Mouse (Mus musculus): ENCODE results near the gene Cald1. TPM values are rescaled to one million over a fixed set of nuclear protein-coding genes. Genes with fewer than 3 reads are reported as not detected.
A peak's percentile ranks its signal among the peaks of the same experiment; 100 is the strongest.

Gene Cald1
- 175 and 198 TPM in 2 replicates for polyA plus RNA-seq (2016; fragmentation: Nextera tagmentation; extraction: Ambion mirVana)

DNA sequence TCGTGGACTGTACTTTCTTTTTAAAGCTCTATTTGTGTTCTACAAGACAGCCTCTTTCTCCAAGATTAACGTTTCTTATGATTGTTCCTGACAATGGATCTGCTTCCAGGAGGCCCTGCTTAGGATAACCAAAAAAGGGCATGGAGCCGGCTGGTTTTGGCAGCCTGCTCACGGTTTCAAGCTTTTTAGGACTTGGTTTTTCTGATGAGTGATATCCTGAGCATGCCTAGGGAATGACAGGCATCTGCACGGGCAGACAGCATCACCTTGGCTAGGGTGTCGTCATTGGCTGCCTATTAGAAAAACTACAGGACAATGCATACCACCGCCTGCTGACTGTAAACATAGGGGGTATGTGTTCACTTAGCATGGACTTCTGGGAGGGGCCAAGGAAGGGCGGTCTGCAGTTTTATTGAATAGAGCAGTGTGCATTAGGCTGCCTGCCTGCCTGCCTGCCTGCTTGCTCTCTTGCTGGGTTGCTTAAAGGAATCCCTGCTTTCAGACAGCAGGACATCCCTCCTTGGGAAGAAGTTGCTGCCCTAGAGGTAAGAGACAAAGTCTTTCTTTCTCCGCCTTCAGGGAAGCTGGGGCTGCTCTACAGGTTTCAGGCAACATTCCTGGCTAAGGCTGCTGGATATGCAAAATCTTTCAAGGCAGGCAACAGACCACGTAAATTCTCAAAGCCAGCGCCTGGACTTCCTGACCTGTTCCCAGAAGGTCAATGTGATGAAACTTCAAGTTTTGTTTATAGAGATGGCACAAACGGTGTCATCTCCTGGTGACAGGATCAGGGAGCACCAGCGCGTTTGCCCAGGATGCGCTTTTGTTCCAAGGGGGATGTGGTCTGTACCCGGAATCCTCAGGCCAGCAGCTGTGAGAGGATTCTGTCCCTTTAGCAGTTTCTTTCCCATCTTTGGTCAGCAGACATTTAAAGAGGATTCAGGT, at the start of gene Cald1:
TSS of gene Cald1 (plus strand) at position 380 of the 945 bp plus-strand sequence.
- Histone ChIP-seq H3K9me3 (replicated peaks) (no peaks in the 10 kb centered on the region), H3K4me1 (peaks cover 10% of the 10 kb centered on the region), H3K4me3 (peak within 1 kb of the TSS; percentile 29), H3K27me3 (no peaks in the 10 kb centered on the region), H3K4me2 (replicated peaks) (peak within 1 kb of the TSS; percentile 46), H3K9ac (peak within 1 kb of the TSS; percentile 44), H3K36me3 (no peaks in the 10 kb centered on the region), H3K27ac (peak within 1 kb of the TSS; percentile 30; the same call in 1 of the 2 replicates)
- ATAC-seq (ENCODE audit: low FRiP score), result 0 out of 2 replicates have a peak, but pooled peaks have one; percentile 52
- WGBS, result 5% methylated on average over 16 of the region's 16 CpGs

DNA sequence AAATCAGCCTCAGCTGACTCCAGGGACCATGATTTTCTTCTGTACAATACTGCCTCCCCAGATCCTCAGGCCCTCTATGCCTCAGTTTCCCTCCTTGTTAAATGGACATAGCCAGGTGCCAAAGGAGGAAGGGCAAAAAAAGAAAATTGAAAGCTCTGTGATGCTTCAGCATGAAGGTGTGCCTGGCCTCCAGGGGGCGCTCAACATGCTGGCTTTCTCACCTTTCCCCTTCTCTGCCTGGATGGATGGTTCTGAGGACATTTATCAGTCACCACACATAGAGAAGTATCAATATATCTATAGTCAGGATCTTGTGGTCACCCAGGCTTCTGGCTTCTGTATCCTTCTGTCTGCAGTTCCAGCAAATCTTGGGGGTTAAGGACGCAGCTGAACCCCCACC, 49.3 kb upstream of the Cald1 start:
- Histone ChIP-seq H3K9ac (no peak overlapping the region), H3K9me3 (replicated peaks) (peaks cover 5% of the 10 kb centered on the region), H3K4me2 (replicated peaks) (no peak overlapping the region), H3K4me3 (no peak overlapping the region), H3K27ac (no peak overlapping the region), H3K4me1 (peaks cover 6% of the 10 kb centered on the region), H3K27me3 (no peaks in the 10 kb centered on the region), H3K36me3 (no peaks in the 10 kb centered on the region)
- no peak for ATAC-seq (ENCODE audit: low FRiP score)
- 42% methylated on average over 2 of the region's 2 CpGs for WGBS

DNA sequence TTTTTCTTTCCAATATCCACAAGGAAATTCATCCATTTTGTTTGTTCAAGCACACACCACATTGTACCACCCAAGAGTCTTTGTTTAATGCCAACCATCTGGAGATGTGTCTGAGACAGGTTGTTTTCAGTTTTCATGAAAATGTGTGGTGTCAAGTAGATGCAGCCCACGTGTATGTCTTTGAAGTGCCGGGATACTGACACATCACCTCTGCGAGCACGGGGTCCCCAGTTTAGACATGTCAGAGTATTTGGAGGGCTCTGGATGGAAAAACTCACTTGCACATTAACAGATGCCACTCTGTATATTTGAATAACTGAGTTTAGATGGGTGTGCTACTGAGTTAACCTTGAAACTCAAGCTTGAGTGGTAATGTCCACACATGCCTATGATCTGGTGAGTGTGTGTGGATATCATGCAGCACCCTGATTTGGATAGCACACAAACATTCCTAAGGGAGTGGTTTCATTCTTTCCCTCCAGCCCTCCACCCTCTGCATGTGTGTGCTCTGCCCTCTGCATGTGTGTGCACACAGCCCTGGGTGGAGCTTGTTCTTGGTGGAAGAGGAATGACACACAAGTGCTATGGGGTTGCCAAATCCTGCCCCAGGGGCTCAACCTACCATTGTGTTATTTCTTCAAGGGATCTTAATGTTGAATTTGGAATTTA, 45.7 kb upstream of the Cald1 start:
- WGBS, result 77% methylated on average over 4 of the region's 4 CpGs
- no peak overlapping the region for H3K4me3 ChIP-seq
- H3K36me3 ChIP-seq, result no peaks in the 10 kb centered on the region
- H3K4me2 ChIP-seq (replicated peaks), result no peak overlapping the region
- H3K9me3 ChIP-seq (replicated peaks), result peaks cover 5% of the 10 kb centered on the region
- no peak overlapping the region for H3K9ac ChIP-seq
- H3K4me1 ChIP-seq, result no peaks in the 10 kb centered on the region
- no peaks in the 10 kb centered on the region for H3K27me3 ChIP-seq
- no peak overlapping the region for H3K27ac ChIP-seq
- ATAC-seq (ENCODE audit: low FRiP score), result no peak

DNA sequence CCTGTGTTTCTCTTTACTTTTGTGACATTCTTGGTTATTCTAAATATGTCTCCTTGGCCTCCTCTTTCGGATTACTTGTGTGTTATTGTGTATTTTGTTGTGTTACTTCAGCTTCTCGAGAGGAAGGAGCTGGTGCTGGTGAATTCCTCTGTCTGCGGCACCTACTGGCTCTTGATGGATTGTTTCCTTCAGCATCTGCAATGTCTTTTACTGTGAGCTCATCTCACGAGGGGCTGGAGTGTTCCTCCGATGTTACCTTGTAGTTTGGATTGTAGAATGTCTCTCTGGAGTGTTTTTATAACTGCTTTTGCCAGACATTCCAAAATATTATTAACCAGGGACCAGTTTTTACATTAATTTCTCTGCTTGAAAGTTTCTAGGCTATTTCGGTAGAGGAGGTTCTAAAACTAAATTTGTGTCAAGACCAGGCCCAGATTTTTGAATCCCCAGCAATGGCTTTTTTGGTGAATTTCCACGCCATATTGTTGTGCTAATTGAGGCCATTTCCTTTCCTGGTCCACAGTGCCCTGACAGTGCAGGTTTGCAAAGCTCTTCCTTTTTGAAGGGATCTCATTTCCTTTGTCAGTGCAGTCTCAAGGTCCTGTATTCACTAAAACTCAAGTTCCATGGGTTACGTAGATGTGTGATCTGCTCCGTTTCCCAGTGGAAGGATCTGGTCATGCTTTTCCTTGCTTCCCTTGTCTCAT, 43.9 kb upstream of the Cald1 start:
- Histone ChIP-seq H3K9me3 (replicated peaks) (peaks cover 5% of the 10 kb centered on the region), H3K4me3 (no peak overlapping the region), H3K36me3 (no peaks in the 10 kb centered on the region), H3K4me2 (replicated peaks) (no peak overlapping the region), H3K9ac (no peak overlapping the region), H3K4me1 (peaks cover 6% of the 10 kb centered on the region; the same call in 1 of the 2 replicates), H3K27ac (no peak overlapping the region), H3K27me3 (no peaks in the 10 kb centered on the region)
- 67% methylated on average over 9 of the region's 9 CpGs for WGBS
- ATAC-seq (ENCODE audit: low FRiP score), result no peak

DNA sequence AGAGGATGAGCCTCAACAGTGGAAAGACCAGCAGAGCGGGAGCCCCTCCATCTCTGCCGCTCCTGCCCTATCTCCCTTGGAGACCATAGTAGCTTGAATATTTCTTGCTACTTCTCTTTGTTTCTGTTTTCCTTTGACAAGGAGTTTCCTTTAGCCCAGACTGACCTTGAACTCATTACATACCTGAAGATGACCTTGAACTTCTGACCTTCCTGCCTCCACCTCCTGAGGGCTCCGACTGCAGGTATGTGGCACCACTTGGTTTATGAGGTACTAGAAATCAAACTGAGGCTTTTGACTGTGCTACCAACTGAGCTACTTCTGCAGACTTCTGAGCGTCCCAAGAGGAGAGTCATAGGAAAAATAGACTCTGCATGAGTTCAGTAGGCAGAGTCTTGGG, 38.8 kb upstream of the Cald1 start:
- H3K27me3 ChIP-seq, result no peaks in the 10 kb centered on the region

DNA sequence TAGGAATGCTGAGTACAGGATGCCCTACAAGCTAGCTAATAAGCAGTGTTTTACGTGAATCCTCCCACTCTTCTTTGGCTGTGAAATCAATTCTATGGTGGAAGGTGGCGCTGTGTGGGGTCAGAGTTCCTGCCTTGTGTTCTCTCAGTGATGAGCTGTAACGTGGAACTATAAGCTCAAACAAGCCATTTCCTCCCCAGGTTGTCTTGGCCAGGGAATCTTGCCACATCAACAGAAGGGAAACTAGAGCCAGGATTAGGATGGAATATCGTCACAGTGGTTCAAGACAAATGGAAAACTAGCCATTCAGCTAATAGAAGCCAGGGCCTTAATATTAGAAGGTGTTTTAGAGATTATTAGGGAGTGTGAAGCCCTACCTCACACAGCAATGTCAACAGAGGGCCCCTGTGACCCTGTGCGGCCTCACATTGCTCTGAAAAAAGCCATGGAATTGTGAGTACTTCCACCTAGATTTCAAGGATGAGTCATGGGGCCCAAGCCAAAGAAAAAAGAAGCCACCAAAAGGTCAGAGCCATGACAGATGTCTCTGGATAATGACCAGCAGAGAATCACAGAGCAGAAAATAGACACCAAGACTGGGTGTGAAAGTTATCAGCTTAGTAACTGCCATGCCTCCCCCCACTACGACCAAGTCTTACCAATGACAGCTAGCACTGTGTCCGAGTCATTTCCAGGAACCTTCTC, 33.0 kb upstream of the Cald1 start:
- 78% methylated on average over 7 of the region's 7 CpGs for WGBS
- H3K36me3 ChIP-seq, result no peaks in the 10 kb centered on the region

More for the DNA sequence above, 38.8 kb upstream of the Cald1 start:
- Histone ChIP-seq H3K9ac (no peak overlapping the region), H3K4me3 (no peak overlapping the region), H3K9me3 (replicated peaks) (no peaks in the 10 kb centered on the region), H3K4me1 (peaks cover 6% of the 10 kb centered on the region; the same call in 1 of the 2 replicates), H3K36me3 (no peaks in the 10 kb centered on the region), H3K27ac (no peak overlapping the region), H3K4me2 (replicated peaks) (no peak overlapping the region)
- ATAC-seq (ENCODE audit: low FRiP score), result no peak
- 88% methylated on average over 4 of the region's 4 CpGs for WGBS

DNA sequence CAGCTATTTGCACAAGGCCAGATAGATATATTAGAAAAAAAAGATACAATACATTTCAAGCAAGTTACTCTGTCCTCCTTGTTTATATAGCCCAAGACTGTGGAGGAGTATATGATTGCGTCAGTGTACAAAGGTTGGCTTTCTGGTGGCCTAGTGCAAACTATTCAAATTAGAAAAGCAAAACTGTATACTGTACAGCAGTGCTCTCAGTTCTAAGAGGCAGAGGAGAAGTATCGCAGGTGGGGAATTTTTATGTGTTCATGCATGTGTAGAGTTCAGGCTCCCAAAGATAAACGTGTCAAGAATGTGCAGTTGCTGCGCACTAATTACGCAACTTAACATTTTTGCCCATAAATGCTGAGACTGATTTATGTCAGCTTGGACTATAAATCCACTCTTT, 31.0 kb upstream of the Cald1 start:
- no peak for ATAC-seq (ENCODE audit: low FRiP score)
- no peaks in the 10 kb centered on the region for H3K36me3 ChIP-seq
- no peaks in the 10 kb centered on the region for H3K9me3 ChIP-seq (replicated peaks)
- WGBS, result 94% methylated on average over 5 of the region's 5 CpGs
- no peak overlapping the region for H3K9ac ChIP-seq
- no peak overlapping the region for H3K4me2 ChIP-seq (replicated peaks)
- no peak overlapping the region for H3K27ac ChIP-seq
- H3K4me1 ChIP-seq, result no peaks in the 10 kb centered on the region
- H3K4me3 ChIP-seq, result no peak overlapping the region
- H3K27me3 ChIP-seq, result no peaks in the 10 kb centered on the region

More for the DNA sequence above, 33.0 kb upstream of the Cald1 start:
- H3K9me3 ChIP-seq (replicated peaks), result no peaks in the 10 kb centered on the region
- H3K27me3 ChIP-seq, result no peaks in the 10 kb centered on the region
- no peak overlapping the region for H3K27ac ChIP-seq
- ATAC-seq (ENCODE audit: low FRiP score), result no peak
- H3K4me3 ChIP-seq, result no peak overlapping the region
- no peak overlapping the region for H3K4me2 ChIP-seq (replicated peaks)
- no peak overlapping the region for H3K9ac ChIP-seq
- H3K4me1 ChIP-seq, result no peaks in the 10 kb centered on the region

DNA sequence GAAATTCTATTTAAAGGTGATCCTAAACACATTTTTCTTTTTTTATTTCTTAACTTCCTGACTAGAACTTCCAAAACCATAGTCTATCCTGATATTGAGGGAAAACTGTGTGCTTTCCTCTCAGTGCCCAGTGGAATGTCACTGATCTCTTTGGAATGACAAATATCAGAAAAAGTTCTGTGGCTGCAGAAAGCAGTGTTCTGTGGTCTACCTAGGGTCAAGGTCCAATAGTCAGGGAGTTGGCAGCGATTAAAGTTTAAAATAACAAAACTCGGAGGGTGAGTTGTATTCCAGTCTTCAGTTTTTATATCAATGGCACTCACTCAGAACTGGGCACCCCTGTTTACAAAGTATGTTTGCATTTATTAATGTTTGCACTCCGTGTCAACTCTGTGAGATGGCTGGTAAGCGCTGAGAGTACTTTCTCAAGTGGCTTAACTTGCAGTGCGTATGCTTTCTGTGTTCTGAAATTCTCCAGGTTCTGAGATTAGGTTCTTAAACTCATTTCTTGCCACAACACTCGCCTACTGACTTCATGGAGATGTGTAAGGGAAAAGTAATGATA, 18.7 kb upstream of the Cald1 start:
- Histone ChIP-seq H3K27ac (no peak overlapping the region), H3K4me1 (no peaks in the 10 kb centered on the region), H3K27me3 (no peaks in the 10 kb centered on the region), H3K9ac (no peak overlapping the region), H3K36me3 (no peaks in the 10 kb centered on the region), H3K9me3 (replicated peaks) (no peaks in the 10 kb centered on the region), H3K4me2 (replicated peaks) (no peak overlapping the region), H3K4me3 (no peak overlapping the region)
- WGBS, result 91% methylated on average over 6 of the region's 6 CpGs
- no peak for ATAC-seq (ENCODE audit: low FRiP score)

DNA sequence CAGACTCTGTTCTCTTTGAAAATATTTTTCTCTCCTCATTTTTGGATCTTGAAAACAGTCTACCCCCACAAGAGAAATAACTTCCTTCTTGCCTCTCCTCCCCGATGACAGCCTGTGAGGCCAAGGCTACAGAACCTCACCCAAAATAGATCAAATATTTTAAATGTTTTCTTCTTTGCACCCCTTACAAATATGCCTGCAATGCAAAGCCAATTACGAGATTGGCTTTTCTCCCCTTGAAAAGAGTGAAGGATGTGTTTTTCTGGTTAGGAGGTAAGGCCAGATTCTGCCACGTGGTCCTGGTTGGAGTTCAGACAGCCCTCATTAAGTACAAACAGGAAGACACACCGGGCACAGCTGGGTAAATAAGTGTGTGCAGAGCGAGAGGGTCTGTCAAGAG, 14.9 kb upstream of the Cald1 start:
- no peak overlapping the region for H3K4me2 ChIP-seq (replicated peaks)
- 60% methylated on average over 5 of the region's 5 CpGs for WGBS
- no peaks in the 10 kb centered on the region for H3K4me1 ChIP-seq
- no peak overlapping the region for H3K9ac ChIP-seq
- ATAC-seq (ENCODE audit: low FRiP score), result no peak
- H3K27ac ChIP-seq, result no peak overlapping the region
- H3K36me3 ChIP-seq, result no peaks in the 10 kb centered on the region
- H3K4me3 ChIP-seq, result no peak overlapping the region
- no peaks in the 10 kb centered on the region for H3K9me3 ChIP-seq (replicated peaks)
- no peaks in the 10 kb centered on the region for H3K27me3 ChIP-seq

DNA sequence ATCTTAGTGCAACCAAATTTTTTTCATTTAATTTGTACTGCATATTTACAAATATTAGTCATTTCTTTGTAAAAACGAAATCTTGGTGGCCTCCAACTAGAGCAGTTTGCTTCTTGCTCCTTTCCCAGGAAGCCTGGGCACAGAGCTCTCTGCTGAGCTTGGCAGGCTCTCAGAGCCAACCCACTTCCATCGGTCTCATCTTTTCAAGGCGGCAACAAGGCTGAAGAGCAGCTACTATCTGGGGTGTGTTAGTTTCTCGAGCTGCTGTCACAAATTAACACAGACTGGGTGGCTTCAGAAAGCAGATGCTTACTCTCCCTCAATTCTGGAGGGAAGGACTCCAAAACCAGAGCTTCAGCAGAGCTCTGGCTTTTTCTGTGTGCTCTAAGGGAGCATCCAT, 10.2 kb upstream of the Cald1 start:
- H3K27ac ChIP-seq, result no peak overlapping the region
- H3K36me3 ChIP-seq, result no peaks in the 10 kb centered on the region
- no peak overlapping the region for H3K4me2 ChIP-seq (replicated peaks)
- H3K27me3 ChIP-seq, result no peaks in the 10 kb centered on the region
- H3K4me3 ChIP-seq, result no peak overlapping the region
- no peak for ATAC-seq (ENCODE audit: low FRiP score)
- no peaks in the 10 kb centered on the region for H3K9me3 ChIP-seq (replicated peaks)
- 82% methylated on average over 4 of the region's 4 CpGs for WGBS
- no peak overlapping the region for H3K9ac ChIP-seq
- no peaks in the 10 kb centered on the region for H3K4me1 ChIP-seq

DNA sequence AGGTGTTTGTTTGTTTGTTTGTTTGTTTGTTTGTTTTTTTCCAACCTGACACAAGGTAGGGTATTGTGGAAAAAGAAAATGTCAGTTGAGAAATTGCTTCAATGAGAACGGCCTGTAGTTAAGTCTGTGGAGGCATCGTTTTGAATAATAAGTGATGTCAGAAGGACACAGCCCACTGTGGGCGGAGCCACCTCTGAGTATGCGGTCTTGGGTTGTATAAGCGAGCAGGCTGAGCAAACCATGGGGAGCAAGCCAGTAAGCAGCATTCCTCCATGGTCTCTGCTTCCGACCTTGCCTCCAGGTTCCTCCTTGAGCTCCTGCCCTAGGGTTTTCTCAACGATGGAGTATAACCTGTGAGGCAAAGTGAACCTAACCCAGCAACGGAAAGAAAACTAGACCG, 7.6 kb upstream of the Cald1 start:
- H3K27ac ChIP-seq, result no peak overlapping the region
- H3K9me3 ChIP-seq (replicated peaks), result no peaks in the 10 kb centered on the region
- H3K4me1 ChIP-seq, result no peaks in the 10 kb centered on the region
- no peak overlapping the region for H3K4me3 ChIP-seq
- no peaks in the 10 kb centered on the region for H3K36me3 ChIP-seq
- ATAC-seq (ENCODE audit: low FRiP score), result no peak
- H3K4me2 ChIP-seq (replicated peaks), result no peak overlapping the region
- 93% methylated on average over 9 of the region's 9 CpGs for WGBS
- H3K9ac ChIP-seq, result no peak overlapping the region
- no peaks in the 10 kb centered on the region for H3K27me3 ChIP-seq
